Mouse (Mus musculus): ENCODE measurements around the gene Myadm. TPM values are rescaled to one million over a fixed set of nuclear protein-coding genes. Genes with fewer than 3 reads are reported as not detected.

Gene Myadm
- total and polyA plus RNA-seq, 3 experiments: 4.4 to 22.6 (median 4.6) TPM

DNA sequence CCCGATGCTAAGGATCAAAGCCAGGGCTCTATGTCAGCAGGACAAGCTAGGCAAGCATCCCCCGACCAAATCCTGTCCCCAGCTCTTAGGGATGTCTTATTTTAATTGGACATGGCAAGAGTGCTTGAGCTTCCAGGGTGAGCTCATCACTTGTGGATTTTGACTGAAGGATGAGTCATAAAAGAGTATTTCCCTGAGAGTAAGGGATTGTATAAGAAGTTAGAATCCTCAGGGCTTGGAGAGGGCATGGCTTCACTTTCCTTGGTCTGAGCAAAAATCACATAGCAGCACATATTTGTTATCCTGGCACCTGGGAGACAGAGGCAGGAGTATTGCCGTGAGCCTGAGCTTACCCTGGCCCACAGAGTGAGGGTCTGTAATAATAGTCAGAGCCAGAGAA lies 32.0 kb downstream of the Myadm start:
- H3K27ac ChIP-seq (ENCODE audit: insufficient read depth, low read depth): no peak overlapping the region
- peaks cover 0 to 9% of the 10 kb centered on the region in 2 experiments for H3K36me3 ChIP-seq (replicated peaks in 1 of 2; ENCODE audit: control insufficient read depth in 1 of 2, insufficient read depth in 1 of 2, low read length in 1 of 2)
- no peaks in the 10 kb centered on the region for H3K9me3 ChIP-seq (replicated peaks; ENCODE audit: low read length)
- in situ Hi-C loops (cut with MboI; ENCODE audit: low pct_ligation_motif_present, low pct_unique_long_range_greater_than_20kb, low sequenced_read_pairs): loop anchor here (10.0 kb wide), 1 partner anchor 96 kb away; no protein-coding TSS in a partner anchor
- H3K4me3 ChIP-seq (replicated peaks in 1 of 3; ENCODE audit: low read depth in 2 of 3, low read length in 2 of 3, poor library complexity in 1 of 3): no peak overlapping the region
- H3K4me1 ChIP-seq (ENCODE audit: control insufficient read depth in 1 of 2, insufficient read depth in 2 of 2): no peaks in the 10 kb centered on the region
- H3K9ac ChIP-seq (ENCODE audit: insufficient read depth, low read depth): no peak overlapping the region
- H3K4me2 ChIP-seq (ENCODE audit: insufficient read depth, low read depth, poor library complexity, severe bottlenecking): no peak overlapping the region
- dilution Hi-C loops (cut with MboI; ENCODE audit: extremely low pct_ligation_motif_present, extremely low pct_unique_long_range_greater_than_20kb, low sequenced_read_pairs): no loop called here
- H3K79me2 ChIP-seq (replicated peaks; ENCODE audit: control insufficient read depth, extremely low read depth, insufficient read depth, poor library complexity, severe bottlenecking): no peaks in the 10 kb centered on the region
- DNase-seq (ENCODE audit: extremely low read depth): no peak
- no peaks in the 10 kb centered on the region for H3K27me3 ChIP-seq (replicated peaks)
- TF ChIP-seq IRF4 (IDR thresholded peaks at IDR 0.05; ENCODE audit: low read depth, low read length) (no peak), ZKSCAN1 (IDR thresholded peaks at IDR 0.05; ENCODE audit: borderline replicate concordance, low read depth, low read length) (no peak)

- DNase-seq (ENCODE audit: extremely low read depth): no peak
- no peak overlapping the region for H3K9ac ChIP-seq (ENCODE audit: insufficient read depth, low read depth)
- no peaks in the 10 kb centered on the region for H3K9me3 ChIP-seq (replicated peaks; ENCODE audit: low read length)
- no peak overlapping the region for H3K4me2 ChIP-seq (ENCODE audit: insufficient read depth, low read depth, poor library complexity, severe bottlenecking)
- dilution Hi-C loops (cut with MboI; ENCODE audit: extremely low pct_ligation_motif_present, extremely low pct_unique_long_range_greater_than_20kb, low sequenced_read_pairs) (no loop called here), in situ Hi-C loops (cut with MboI; ENCODE audit: low pct_ligation_motif_present, low pct_unique_long_range_greater_than_20kb, low sequenced_read_pairs) (loop anchor here (10.0 kb wide), 1 partner anchor 99 kb away; no protein-coding TSS in a partner anchor)
- H3K27ac ChIP-seq (ENCODE audit: insufficient read depth, low read depth): no peak overlapping the region
- H3K79me2 ChIP-seq (replicated peaks; ENCODE audit: control insufficient read depth, extremely low read depth, insufficient read depth, poor library complexity, severe bottlenecking): no peaks in the 10 kb centered on the region
- H3K27me3 ChIP-seq (replicated peaks): no peaks in the 10 kb centered on the region
- no peaks in the 10 kb centered on the region for H3K4me1 ChIP-seq (ENCODE audit: control insufficient read depth in 1 of 2, insufficient read depth in 2 of 2)
- no peak for TF ChIP-seq ETS1 (conservative IDR thresholded peaks at IDR 0.05; ENCODE audit: low read depth, low read length)
- no peak for TF ChIP-seq SIN3A (IDR thresholded peaks at IDR 0.05; ENCODE audit: low read length)
- TF ChIP-seq RAD21 (IDR thresholded peaks at IDR 0.05; ENCODE audit: low read depth, low read length): no peak
- TF ChIP-seq TCF12 (IDR thresholded peaks at IDR 0.05; ENCODE audit: low read depth, low read length): no peak
- no peak for TF ChIP-seq E2F4 (IDR thresholded peaks at IDR 0.05; ENCODE audit: insufficient replicate concordance, low read depth, low read length)
- TF ChIP-seq MXI1 (IDR thresholded peaks at IDR 0.05; ENCODE audit: low read depth, low read length): no peak
- TF ChIP-seq PAX5 (IDR thresholded peaks at IDR 0.05; ENCODE audit: low read length): no peak
- no peak for TF ChIP-seq MYC (IDR thresholded peaks at IDR 0.05; ENCODE audit: low read depth, low read length)
- no peak for TF ChIP-seq RCOR1 (conservative IDR thresholded peaks at IDR 0.05; ENCODE audit: low read depth, low read length)
- TF ChIP-seq MAFK (IDR thresholded peaks at IDR 0.05; ENCODE audit: insufficient replicate concordance, low read length): no peak
- TF ChIP-seq MAZ (IDR thresholded peaks at IDR 0.05; ENCODE audit: low read depth, low read length): no peak
- no peak for TF ChIP-seq HCFC1 (IDR thresholded peaks at IDR 0.05; ENCODE audit: low read depth, low read length)
- no peak overlapping the region for H3K4me3 ChIP-seq (replicated peaks in 1 of 3; ENCODE audit: low read depth in 2 of 3, low read length in 2 of 3, poor library complexity in 1 of 3)
- peaks cover 0 to 9% of the 10 kb centered on the region in 2 experiments for H3K36me3 ChIP-seq (replicated peaks in 1 of 2; ENCODE audit: control insufficient read depth in 1 of 2, insufficient read depth in 1 of 2, low read length in 1 of 2)
Observed at GRCm38 (mm10) chr7:3323826-3324225, 34.9 kb downstream of the Myadm start.
